Mouse (Mus musculus): ENCODE data around the gene Deaf1. TPM values are rescaled to one million over a fixed set of nuclear protein-coding genes. Genes with fewer than 3 reads are reported as not detected.

The Deaf1 gene
- polyA plus RNA-seq (2017; shearing (Covaris generic)), result 10 to 100 TPM; 48.0 to 58.2 TPM

DNA sequence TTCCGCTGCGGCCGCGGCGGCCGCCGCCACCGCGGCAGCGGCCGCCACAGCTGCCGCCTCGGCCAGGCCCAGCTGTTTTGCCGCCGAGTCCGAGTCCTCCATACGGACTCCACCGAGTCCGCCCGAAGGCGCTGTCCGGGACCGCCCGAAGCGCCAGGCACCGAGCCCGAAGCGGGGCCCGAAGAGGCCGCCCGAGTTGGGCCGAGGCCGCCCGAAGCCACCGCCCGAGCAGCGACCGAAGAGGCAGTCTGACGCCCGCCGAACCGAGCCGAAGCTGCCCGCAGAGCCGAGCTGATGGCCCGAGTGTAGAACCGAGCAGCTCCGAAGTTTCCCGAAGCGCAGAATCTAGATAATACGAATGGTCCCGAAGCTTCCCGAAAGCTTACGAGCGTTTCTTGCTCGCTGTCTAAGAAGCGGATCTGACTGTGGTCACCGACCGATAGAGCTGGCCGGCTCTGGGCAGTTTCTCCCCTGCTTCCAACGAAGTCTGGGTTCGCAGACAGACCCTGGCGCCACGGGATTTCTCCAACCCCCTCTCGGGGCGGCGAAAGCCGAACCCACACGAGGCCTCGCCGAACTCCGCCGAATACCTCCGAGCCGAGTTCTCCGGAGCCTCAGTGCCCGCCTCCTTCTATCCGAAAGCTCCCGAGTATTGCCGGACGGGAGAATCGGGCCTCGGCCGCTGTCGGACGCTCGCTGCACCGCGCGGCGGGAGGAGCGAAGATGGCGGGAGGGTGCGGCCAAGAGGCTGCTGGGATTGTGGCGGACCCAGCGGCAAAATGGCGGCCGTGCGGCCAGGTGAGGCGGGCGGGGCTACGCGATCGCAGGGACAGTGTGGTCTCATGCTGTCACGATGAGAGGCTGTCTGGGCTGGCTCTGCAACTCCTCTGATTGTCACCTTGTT lies at the start of gene Deaf1, which contains the start of gene Tmem80:
TSS of gene Deaf1 (minus strand) at position 222 of the 904 bp plus-strand sequence.
TSS of gene Tmem80 (plus strand) at position 271 of the 904 bp plus-strand sequence.

DNA sequence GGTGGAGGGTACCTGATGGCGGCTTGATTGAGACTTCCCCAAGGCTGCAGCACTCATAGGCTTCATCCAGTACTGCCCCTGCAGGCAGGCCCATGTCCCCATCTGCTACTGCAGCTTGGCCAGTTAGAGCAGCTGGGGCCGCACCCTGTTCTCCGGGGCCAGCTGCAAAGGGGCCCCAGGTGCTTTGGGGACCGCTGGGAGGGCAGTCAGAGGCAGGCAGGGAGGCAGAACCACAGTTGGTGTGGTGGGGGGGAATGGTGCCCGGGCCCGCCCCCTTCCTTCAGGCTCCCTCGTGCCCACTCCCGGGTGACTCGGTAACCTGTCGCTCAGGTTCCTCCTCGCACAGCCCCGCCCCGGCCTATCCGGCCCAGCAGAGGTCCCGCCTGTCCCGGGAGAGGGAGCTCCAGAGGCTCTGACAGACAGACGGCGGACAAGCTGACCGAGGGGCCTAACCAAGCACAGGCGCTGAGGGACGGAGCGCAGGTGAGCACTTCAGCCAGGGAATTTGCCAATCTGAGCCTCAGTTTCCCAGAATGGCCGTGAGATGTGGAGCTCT lies 11.2 kb upstream of the Deaf1 start, which contains the start of gene Eps8l2:
TSS of gene Eps8l2 (plus strand) at position 305 of the 556 bp plus-strand sequence.

DNA sequence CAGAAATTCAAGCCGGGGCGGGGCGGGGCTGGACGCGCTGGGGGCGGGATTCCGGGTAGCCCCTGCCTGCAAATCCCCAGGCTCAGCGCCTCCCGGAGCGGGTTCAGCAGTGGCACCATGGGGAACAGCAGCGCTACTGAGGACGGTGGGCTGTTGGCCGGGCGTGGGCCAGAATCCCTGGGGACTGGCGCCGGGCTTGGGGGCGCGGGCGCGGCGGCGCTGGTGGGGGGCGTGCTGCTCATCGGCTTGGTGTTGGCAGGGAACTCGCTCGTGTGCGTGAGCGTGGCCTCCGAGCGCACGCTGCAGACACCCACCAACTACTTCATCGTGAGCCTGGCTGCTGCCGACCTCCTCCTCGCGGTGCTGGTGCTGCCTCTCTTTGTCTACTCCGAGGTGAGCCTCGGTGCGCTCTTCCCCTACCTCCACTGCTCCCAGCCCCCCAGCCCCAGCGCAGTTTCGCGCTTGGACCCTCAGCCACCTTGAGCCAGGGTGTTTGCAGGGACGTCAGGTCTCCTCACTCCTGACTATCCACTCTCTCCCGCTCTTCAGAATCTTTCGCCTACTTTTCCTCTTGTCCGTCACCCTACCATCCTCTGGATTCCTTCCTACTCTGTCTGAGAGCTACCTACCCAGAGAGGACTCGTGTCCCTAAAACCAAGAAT lies 35.4 kb downstream of the Deaf1 start, which contains the start of gene Drd4:
TSS of gene Drd4 (plus strand) at position 86 of the 662 bp plus-strand sequence.

DNA sequence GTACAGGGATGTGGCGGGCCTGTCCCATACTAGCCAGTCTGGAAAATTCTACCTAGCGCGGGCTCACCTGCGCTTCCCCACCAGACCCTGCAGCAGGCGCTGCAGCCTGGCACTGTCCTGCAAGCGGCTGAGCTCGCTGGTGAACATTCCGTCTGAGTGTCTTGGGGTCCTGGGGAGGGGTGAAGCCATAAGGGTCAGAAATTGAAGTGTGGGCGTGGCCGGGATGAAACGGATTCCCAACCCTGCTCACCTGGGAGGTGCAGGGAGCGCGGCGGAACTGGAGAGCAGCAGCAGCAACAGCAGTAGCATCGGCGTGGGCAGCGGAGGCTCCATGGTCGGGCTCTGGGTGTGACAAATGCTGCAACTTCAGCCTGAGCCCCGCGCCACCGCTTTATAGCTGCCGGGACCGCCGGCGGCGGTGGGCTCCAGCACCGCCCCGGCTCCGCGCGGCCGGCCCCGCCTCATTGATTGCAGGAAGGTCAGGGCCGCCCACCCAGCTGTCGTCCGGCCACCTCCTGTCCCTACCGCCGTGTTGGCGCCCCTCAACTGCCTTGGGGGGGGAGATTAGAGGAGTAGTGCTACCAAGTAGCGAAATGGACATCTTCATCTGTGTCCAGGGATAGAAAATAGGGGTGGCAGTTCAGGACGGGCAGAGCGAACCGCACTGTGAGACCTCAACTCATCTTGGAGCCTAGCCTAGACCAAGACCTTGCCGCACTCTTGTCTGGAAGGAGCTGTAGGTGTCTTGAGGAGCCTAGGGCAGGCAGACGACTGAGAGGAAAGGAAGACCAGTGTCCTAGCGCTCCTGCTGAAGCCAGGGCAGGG lies 48.5 kb downstream of the Deaf1 start, which contains the start of gene Sct:
TSS of gene Sct (minus strand) at position 368 of the 825 bp plus-strand sequence.

DNA sequence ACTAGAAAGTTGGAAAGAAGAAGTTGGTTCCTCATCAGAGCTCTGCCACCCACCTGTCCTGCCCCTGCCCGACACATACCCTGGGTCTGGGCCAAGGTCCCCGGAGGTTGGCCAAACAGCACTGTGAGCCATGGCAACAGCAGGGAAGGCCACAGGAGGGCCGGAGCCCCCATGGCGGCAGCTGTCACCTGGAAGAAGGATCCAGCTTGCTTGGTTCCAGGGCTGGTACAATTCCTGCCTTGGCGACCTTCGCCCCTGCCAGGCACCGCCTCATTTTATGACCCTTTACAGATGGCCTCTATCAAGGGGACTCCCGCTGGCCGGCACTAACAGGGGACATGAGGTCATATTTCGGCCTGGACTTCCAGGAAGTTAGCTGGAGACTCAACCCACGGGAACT lies 50.9 kb downstream of the Deaf1 start, which contains the start of gene Cdhr5:
TSS of gene Cdhr5 (minus strand) at position 241 of the 400 bp plus-strand sequence.

DNA sequence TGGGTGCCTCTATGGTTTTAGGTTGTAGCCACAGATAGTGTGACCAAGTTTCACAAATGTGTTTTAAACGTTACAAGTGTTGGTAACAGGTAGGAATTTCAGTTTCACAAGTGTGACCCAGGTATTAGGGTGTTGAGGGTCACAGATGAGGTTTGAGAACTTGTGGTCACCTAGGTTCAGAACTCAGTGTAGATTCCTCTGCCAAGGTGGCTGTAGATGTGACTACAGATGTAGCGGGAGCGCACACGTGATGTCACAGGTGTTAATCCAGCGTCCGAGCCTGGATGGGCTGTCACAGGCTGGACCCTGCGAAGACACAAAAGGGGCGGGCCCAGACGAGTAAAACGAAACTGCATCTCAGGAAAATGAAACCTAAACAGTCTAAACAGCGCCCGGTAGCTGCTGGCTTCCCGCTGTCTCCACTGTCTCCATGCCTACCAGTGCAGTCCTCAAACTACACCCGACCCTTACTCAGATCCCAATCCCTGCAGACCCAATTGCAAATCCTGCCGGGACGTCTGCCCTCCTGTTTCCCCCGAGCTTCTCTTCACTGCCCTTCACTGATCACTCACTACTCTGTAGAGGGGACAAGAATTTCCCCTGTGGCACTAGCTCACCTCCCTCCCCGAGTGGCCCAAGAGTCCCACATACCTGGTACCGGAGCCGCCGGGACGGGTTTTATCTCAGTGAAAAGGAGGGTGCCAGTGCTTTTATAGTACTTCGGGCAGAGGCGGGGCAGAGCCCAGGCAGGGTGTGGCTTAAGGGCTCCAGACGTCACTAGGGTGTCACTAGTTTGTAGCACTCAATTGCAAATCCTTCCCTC lies 61.5 kb downstream of the Deaf1 start, which contains the start of gene Irf7:
TSS of gene Irf7 (minus strand) at position 743 of the 823 bp plus-strand sequence.

Other genes starting within 250 kb of the Deaf1 start
- 100 to 1,000 TPM; 238 to 385 TPM for gene Pkp3, start 249.5 kb downstream of the Deaf1 start, polyA plus RNA-seq (2017; shearing (Covaris generic))
- gene Sigirr, start 227.1 kb downstream of the Deaf1 start, polyA plus RNA-seq (2017; shearing (Covaris generic)), result 100 to 1,000 TPM; 176 to 187 TPM
- gene Ano9, start 209.9 kb downstream of the Deaf1 start, polyA plus RNA-seq (2017; shearing (Covaris generic)), result not detected
- 10 to 100 TPM; 17.3 to 22.2 TPM for gene Ptdss2, start 205.3 kb downstream of the Deaf1 start, polyA plus RNA-seq (2017; shearing (Covaris generic))
- gene Rnh1, start 154.8 kb downstream of the Deaf1 start, polyA plus RNA-seq (2017; shearing (Covaris generic)), result 100 to 1,000 TPM; 107 to 150 TPM
- gene Hras, start 133.7 kb downstream of the Deaf1 start, polyA plus RNA-seq (2017; shearing (Covaris generic)), result 10 to 100 TPM; 56.0 to 61.9 TPM
- gene Lrrc56, start 133.5 kb downstream of the Deaf1 start, polyA plus RNA-seq (2017; shearing (Covaris generic)), result 1 to 10 TPM; 2.2 to 5.0 TPM
- gene Lmntd2, start 113.6 kb downstream of the Deaf1 start, polyA plus RNA-seq (2017; shearing (Covaris generic)), result 1 to 10 TPM; 8.3 to 9.9 TPM
- gene Rassf7, start 111.8 kb downstream of the Deaf1 start, polyA plus RNA-seq (2017; shearing (Covaris generic)), result 10 to 100 TPM; 18.6 to 23.4 TPM
- 10 to 100 TPM; 55.5 to 85.8 TPM for gene Phrf1, start 98.9 kb downstream of the Deaf1 start, polyA plus RNA-seq (2017; shearing (Covaris generic))
- gene Irf7, start 61.2 kb downstream of the Deaf1 start, polyA plus RNA-seq (2017; shearing (Covaris generic)), result 100 to 1,000 TPM; 105 to 126 TPM
- under 1 TPM in 1 of 2 experiments, not detected in 1; 0.07 TPM for gene Cdhr5, start 50.9 kb downstream of the Deaf1 start, polyA plus RNA-seq (2017; shearing (Covaris generic))
- not detected for gene Sct, start 48.6 kb downstream of the Deaf1 start, polyA plus RNA-seq (2017; shearing (Covaris generic))
- gene Drd4, start 35.7 kb downstream of the Deaf1 start, polyA plus RNA-seq (2017; shearing (Covaris generic)), result under 1 TPM in 1 of 2 experiments, not detected in 1; 0.06 TPM
- 10 to 100 TPM; 37.5 to 40.6 TPM for gene Tmem80, start within 50 bp of the Deaf1 start, polyA plus RNA-seq (2017; shearing (Covaris generic))
- under 1 TPM in 1 of 2 experiments, not detected in 1; 0.09 TPM for gene Eps8l2, start 11.2 kb upstream of the Deaf1 start, polyA plus RNA-seq (2017; shearing (Covaris generic))
- 100 to 1,000 TPM; 342 to 415 TPM for gene Taldo1, start 64.5 kb upstream of the Deaf1 start, polyA plus RNA-seq (2017; shearing (Covaris generic))
- 10 to 100 TPM; 72.8 to 73.0 TPM for gene Gatd1, start 86.4 kb upstream of the Deaf1 start, polyA plus RNA-seq (2017; shearing (Covaris generic))
- under 1 TPM; 0.39 to 0.96 TPM for gene Cend1, start 101.8 kb upstream of the Deaf1 start, polyA plus RNA-seq (2017; shearing (Covaris generic))
- 10 to 100 TPM; 56.7 to 57.4 TPM for gene Slc25a22, start 110.2 kb upstream of the Deaf1 start, polyA plus RNA-seq (2017; shearing (Covaris generic))
- gene Pidd1, start 116.3 kb upstream of the Deaf1 start, polyA plus RNA-seq (2017; shearing (Covaris generic)), result 10 to 100 TPM; 10.4 to 10.6 TPM
- 1,000 to 10,000 TPM; 1,171 to 2,116 TPM for gene Rplp2, start 119.7 kb upstream of the Deaf1 start, polyA plus RNA-seq (2017; shearing (Covaris generic))
- 10 to 100 TPM; 88.2 to 90.1 TPM for gene Pnpla2, start 127.5 kb upstream of the Deaf1 start, polyA plus RNA-seq (2017; shearing (Covaris generic))
- gene Cracr2b, start 133.4 kb upstream of the Deaf1 start, polyA plus RNA-seq (2017; shearing (Covaris generic)), result under 1 TPM in 1 of 2 experiments, not detected in 1; 0.59 TPM
- 10 to 100 TPM in 1 of 2 experiments, 1 to 10 TPM in 1; 6.6 to 10.4 TPM for gene Cd151, start 139.7 kb upstream of the Deaf1 start, polyA plus RNA-seq (2017; shearing (Covaris generic))
- gene Polr2l, start 147.4 kb upstream of the Deaf1 start, polyA plus RNA-seq (2017; shearing (Covaris generic)), result 10 to 100 TPM; 33.5 to 36.8 TPM
- 1 to 10 TPM; 2.9 to 3.2 TPM for gene Tspan4, start 147.6 kb upstream of the Deaf1 start, polyA plus RNA-seq (2017; shearing (Covaris generic))
- 10 to 100 TPM; 10.7 to 19.5 TPM for gene Chid1, start 212.2 kb upstream of the Deaf1 start, polyA plus RNA-seq (2017; shearing (Covaris generic))
- gene Ap2a2, start 234.5 kb upstream of the Deaf1 start, polyA plus RNA-seq (2017; shearing (Covaris generic)), result 10 to 100 TPM; 35.9 to 51.1 TPM

Measured in activated CD4-positive, CD25-positive, alpha-beta regulatory T cell (primary cell).